Mouse (Mus musculus) forebrain, embryonic 14.5 days (tissue): ENCODE measurements around the gene Tmem202. TPM values are rescaled to one million over a fixed set of nuclear protein-coding genes. Genes with fewer than 3 reads are reported as not detected.

ENCODE experiments used
- ATAC-seq: fragments of 200-750 bp; cut with Nextera tagmentation; 2 replicates; pipeline ENCODE4 v1.8.0; 2017; ENCODE audit warnings: mild to moderate bottlenecking, moderate library complexity
- DNase-seq: peaks from one replicate; pipeline ENCODE4 v3.0.0-alpha.2; 2015; ENCODE audit warnings: low spot score
- H3K27ac ChIP-seq: fragments of 300-500 bp; sonication (generic); 2 replicates; pipeline ENCODE4 v1.5.1; 2014; ENCODE audit warnings: low read depth, mild to moderate bottlenecking, control low read depth, low read length, moderate library complexity
- H3K27me3 ChIP-seq: fragments of 300-500 bp; sonication (generic); replicated peaks from 2 replicates; pipeline ENCODE4 v1.6.1; 2014; ENCODE audit warnings: low read length, control low read depth, mixed read lengths; ENCODE audit not compliant: control insufficient read depth, insufficient read depth
- H3K36me3 ChIP-seq: fragments of 300-500 bp; sonication (generic); 2 replicates; pipeline ENCODE4 v1.6.1; 2014; ENCODE audit warnings: low read length, control low read depth; ENCODE audit not compliant: control insufficient read depth, insufficient read depth
- H3K4me1 ChIP-seq: fragments of 300-500 bp; sonication (generic); 2 replicates; pipeline ENCODE4 v1.6.1; 2014; ENCODE audit warnings: antibody characterized with exemption, low read length, control low read depth; ENCODE audit not compliant: control insufficient read depth, insufficient read depth
- H3K4me2 ChIP-seq: fragments of 300-500 bp; sonication (generic); 2 replicates; pipeline ENCODE4 v1.6.1; 2014; ENCODE audit warnings: mild to moderate bottlenecking, control low read depth, low read length
- H3K4me3 ChIP-seq: fragments of 300-500 bp; sonication (generic); 2 replicates; pipeline ENCODE4 v1.5.1; 2014; ENCODE audit warnings: low read depth, low read length, control low read depth
- H3K9ac ChIP-seq: fragments of 300-500 bp; sonication (generic); 2 replicates; pipeline ENCODE4 v1.6.1; 2014; ENCODE audit warnings: mild to moderate bottlenecking, low read length, control low read depth, moderate library complexity
- H3K9me3 ChIP-seq: fragments of 300-500 bp; sonication (generic); replicated peaks from 2 replicates; pipeline ENCODE4 v1.6.1; 2016; ENCODE audit warnings: low read length, control low read depth, mixed read lengths; ENCODE audit not compliant: control insufficient read depth
- WGBS: fragments of 180-500 bp; shearing (Covaris S2); extraction: QIAGEN DNeasy Blood & Tissue Kit; methylation state at CpG from one replicate; pipeline ENCODE4 v1.1.7; 2014; 5-methylcytosine and 5-hydroxymethylcytosine counted together
- polyA plus RNA-seq: library from polyadenylated mRNA; unstranded; fragments of >200 nt; fragmentation: Nextera tagmentation; extraction: Ambion mirVana; gene quantifications from 2 replicates; pipeline ENCODE4 v1.2.1, GENCODE M21; 2014

The Tmem202 gene
- polyA plus RNA-seq, 1 experiment from 2014 or later: 0.27 TPM

DNA sequence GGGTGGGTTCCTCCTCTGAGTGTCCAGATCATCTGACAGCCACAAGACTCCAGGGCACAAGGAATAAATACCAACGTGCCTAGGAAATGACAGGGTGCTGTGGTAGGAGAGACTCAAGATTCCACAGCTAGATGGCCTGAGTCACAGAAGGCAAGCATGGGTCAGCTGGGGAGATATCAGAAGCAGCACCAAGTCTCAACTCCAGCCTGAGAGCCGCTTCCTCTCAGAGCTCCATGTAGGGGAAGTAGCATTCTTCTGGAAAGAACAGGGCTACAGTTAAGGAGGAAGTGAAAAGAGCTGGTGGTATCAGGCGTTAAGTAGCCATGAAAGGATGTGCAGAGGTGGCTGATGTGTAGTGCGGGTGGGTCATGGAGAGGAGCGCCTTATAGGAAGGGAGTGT, 5.1 kb upstream of the Tmem202 start:
- Histone ChIP-seq H3K27me3 (no peaks in the 10 kb centered on the region), H3K4me2 (no peak overlapping the region), H3K4me1 (peaks cover 8% of the 10 kb centered on the region; the same call in 1 of the 2 replicates), H3K27ac (no peak overlapping the region), H3K9ac (no peak overlapping the region), H3K4me3 (no peak overlapping the region), H3K9me3 (no peaks in the 10 kb centered on the region), H3K36me3 (0 out of 2 replicates have a peak, but pooled peaks cover 4% of the 10 kb centered on the region)
- 92% methylated on average over 5 of the region's 5 CpGs for WGBS
- no peak for ATAC-seq
- DNase-seq: no peak

DNA sequence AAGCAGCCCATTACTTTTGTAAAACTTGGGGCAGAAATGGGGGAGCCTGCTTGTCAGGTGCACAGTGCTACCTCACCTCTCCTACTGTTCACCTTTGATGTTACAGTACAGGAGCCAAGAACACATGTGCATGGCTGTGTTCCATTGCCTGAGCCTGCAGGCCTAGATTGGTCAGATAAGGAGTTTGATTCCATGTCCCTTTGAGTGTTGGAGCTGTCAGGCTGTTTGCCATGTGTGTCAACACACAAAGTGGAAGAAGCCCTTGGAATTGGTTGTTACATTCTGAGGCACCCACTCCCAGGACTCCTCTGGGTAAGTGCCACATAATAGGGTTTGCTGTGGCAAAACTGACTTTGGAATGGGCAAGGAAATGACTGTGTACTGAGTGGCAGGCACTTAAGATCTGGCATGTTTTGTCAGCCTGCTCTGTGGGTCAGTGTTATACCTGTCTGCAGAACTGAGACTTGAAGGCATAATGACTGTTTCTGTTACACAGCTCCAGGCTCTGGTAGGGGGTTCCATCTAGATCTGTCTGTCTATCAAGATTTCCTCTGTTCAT, 3.2 kb upstream of the Tmem202 start:
- H3K36me3 ChIP-seq: no peaks in the 10 kb centered on the region
- H3K4me1 ChIP-seq: peaks cover 12% of the 10 kb centered on the region; the same call in 1 of the 2 replicates
- H3K27ac ChIP-seq: no peak overlapping the region
- H3K27me3 ChIP-seq: no peaks in the 10 kb centered on the region
- H3K9me3 ChIP-seq: no peaks in the 10 kb centered on the region
- no peak overlapping the region for H3K4me2 ChIP-seq
- no peak overlapping the region for H3K4me3 ChIP-seq
- ATAC-seq: no peak
- DNase-seq: no peak
- no peak overlapping the region for H3K9ac ChIP-seq

DNA sequence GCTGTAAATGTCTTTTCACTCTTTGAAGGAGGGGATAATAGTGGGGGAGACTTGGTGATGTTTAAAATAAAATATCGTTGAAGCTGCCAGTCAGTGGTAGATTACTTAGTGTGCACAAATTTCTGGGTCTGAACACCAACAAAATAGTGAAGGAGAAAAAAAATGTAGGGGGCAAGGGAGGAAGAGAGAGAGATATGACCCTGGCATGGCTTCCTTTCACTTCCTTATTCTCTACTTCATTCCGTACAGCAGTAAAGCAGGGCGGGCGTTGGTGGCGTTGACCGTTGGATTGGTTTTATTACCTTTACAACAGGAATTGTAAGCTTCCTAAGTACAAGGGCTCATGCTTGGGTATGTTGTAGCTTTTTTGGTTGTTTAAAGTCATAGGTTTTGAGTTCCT, 2.0 kb upstream of the Tmem202 start:
- H3K27ac ChIP-seq: no peak overlapping the region
- H3K27me3 ChIP-seq: no peaks in the 10 kb centered on the region
- H3K9ac ChIP-seq: no peak overlapping the region
- H3K36me3 ChIP-seq: no peaks in the 10 kb centered on the region
- DNase-seq (no peak), ATAC-seq (no peak)
- H3K4me2 ChIP-seq: no peak overlapping the region
- no peak overlapping the region for H3K4me3 ChIP-seq
- H3K9me3 ChIP-seq: no peaks in the 10 kb centered on the region
- 96% methylated on average over 6 of the region's 6 CpGs for WGBS
- H3K4me1 ChIP-seq: peaks cover 12% of the 10 kb centered on the region; the same call in 1 of the 2 replicates

DNA sequence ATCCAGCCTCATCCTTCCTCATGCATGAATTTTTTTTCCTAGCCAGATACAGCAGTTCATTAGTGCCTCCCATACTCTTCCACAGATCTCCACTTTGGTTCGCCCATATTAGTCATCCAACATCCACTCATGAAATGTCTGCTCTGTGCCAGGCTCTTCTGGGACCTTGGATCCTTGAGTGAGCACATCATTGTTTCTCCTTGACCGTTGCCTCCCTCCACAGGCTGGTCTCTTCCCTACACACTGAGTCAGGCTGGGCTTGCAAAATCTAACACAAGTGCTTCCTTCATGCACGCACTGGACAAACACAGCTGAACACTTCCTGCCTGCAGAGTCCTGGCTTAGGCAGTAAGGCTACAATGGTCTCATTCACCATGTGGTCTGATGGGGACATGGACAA, 2.0 kb downstream of the Tmem202 start:
- DNase-seq (no peak), ATAC-seq (no peak)
- H3K9me3 ChIP-seq: no peaks in the 10 kb centered on the region
- H3K4me3 ChIP-seq: no peak overlapping the region
- no peak overlapping the region for H3K27ac ChIP-seq
- no peaks in the 10 kb centered on the region for H3K27me3 ChIP-seq
- H3K36me3 ChIP-seq: no peaks in the 10 kb centered on the region
- no peak overlapping the region for H3K4me2 ChIP-seq
- H3K9ac ChIP-seq: no peak overlapping the region
- peaks cover 12% of the 10 kb centered on the region; the same call in 1 of the 2 replicates for H3K4me1 ChIP-seq
- WGBS: 90% methylated on average over 3 of the region's 3 CpGs

DNA sequence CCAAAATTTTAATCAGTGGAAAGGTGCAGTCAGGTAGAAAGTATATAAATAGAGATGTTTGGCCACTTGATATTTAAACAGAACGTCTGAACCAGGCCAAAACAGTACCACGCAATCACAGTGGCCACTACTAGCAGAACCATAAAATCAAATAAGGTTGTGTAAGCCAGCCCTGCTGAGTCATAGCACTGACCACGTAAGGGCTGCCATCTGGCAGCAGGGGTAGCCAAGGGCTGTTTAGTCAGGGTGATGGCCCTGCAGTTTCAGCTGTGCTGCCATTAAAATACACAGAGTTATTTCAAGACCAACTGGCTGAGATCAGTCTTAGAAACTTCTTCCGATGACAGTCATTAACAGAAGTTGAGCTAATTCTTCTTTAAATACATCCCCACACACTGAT, 5.8 kb downstream of the Tmem202 start:
- WGBS: 58% methylated on average over 4 of the region's 4 CpGs
- Histone ChIP-seq H3K9ac (no peak overlapping the region), H3K4me1 (no peaks in the 10 kb centered on the region; the same call in 1 of the 2 replicates), H3K27me3 (no peaks in the 10 kb centered on the region), H3K36me3 (no peaks in the 10 kb centered on the region), H3K27ac (no peak overlapping the region), H3K9me3 (no peaks in the 10 kb centered on the region), H3K4me2 (no peak overlapping the region), H3K4me3 (no peak overlapping the region)
- ATAC-seq (no peak), DNase-seq (no peak)

DNA sequence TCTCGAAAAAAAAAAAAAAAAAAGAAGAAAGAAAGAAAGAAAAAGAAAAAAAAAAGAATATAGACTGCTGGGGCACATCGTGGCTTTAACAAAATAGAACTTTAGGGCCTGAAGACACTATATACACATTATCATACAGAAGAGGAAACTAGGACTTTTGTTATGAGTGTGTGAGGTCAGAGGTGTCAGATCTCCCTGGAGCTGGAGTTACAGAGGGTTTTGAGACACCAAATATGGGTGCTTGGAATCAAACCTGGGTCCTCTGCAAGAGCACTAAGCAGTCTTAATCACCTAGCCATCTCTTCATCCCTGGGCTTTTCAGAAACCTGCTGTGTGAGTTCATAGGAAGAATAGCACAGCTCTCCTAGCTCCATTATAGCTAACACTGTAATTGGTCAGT, 6.2 kb downstream of the Tmem202 start:
- Histone ChIP-seq H3K36me3 (no peaks in the 10 kb centered on the region), H3K27me3 (no peaks in the 10 kb centered on the region), H3K9me3 (no peaks in the 10 kb centered on the region), H3K9ac (no peak overlapping the region), H3K4me3 (no peak overlapping the region), H3K4me2 (no peak overlapping the region), H3K27ac (no peak overlapping the region), H3K4me1 (no peaks in the 10 kb centered on the region)
- no peak for DNase-seq
- WGBS: 79% methylated on average over 2 of the region's 2 CpGs
- no peak for ATAC-seq

DNA sequence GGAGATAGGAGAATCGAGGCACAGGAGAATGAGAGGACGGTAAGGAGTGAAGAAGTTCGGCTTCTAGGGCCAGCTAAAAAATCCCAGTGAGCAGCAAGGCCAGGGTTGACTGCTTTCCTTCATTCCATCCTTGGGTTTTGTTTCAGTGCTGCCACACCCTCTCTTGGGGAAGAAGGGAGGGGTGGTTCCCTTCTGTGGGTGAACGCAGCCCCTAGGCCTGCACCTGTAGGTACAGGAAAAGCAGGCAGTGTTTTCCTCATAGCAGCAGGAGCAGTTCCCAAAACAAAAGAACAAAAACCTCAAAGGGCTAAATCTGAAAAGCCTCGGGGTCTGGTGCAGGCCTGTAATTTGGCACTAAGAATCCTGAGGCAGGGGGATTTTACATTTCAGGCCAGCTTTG, 8.0 kb downstream of the Tmem202 start:
- Histone ChIP-seq H3K4me2 (no peak overlapping the region), H3K9ac (no peak overlapping the region), H3K4me3 (no peak overlapping the region), H3K9me3 (no peaks in the 10 kb centered on the region), H3K27me3 (no peaks in the 10 kb centered on the region), H3K27ac (no peak overlapping the region), H3K4me1 (no peaks in the 10 kb centered on the region), H3K36me3 (no peaks in the 10 kb centered on the region)
- DNase-seq (no peak), ATAC-seq (no peak)
- 20% methylated on average over 5 of the region's 5 CpGs for WGBS

DNA sequence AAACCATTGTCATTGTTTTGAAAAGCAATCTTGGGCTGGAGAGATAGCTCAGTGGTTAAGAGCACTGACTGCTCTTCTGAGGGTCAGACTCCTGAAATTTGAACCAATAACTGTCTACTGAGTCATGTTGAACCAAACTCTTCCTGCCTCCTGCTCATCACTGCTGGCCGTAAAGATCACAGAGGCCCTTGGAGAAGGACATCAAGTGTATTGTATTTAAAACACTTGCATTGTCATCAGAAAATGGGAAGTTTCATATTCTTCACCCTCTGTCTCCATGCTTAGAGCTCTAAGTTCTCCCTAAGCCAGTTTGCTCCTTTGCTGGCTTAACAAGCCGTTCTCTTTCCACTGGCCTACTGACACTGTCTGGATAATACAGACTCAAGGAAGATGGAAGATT, 11.4 kb downstream of the Tmem202 start:
- Histone ChIP-seq H3K9me3 (no peaks in the 10 kb centered on the region), H3K4me3 (no peak overlapping the region), H3K9ac (no peak overlapping the region), H3K27ac (no peak overlapping the region), H3K27me3 (no peaks in the 10 kb centered on the region), H3K4me2 (no peak overlapping the region), H3K36me3 (no peaks in the 10 kb centered on the region), H3K4me1 (no peaks in the 10 kb centered on the region)
- 88% methylated on average over 2 of the region's 2 CpGs for WGBS
- ATAC-seq (no peak), DNase-seq (no peak)

DNA sequence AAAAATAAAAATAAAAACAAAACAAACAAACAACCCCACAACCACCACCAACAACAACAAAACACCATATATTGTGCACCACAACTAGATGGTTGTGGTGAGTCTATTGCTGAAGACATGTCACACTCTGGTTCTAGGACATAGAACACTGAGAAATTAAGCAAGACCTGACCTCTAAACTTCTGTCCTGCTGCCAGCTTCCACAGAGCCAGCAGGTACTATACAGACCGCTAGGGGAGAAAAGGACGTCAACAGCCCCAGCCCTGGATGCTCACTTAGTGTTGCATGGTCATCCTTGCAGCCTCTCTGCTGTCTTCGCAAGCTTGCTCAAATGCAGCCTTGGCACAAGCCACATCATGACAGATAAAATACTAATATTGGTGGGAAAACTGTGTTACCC, 12.1 kb downstream of the Tmem202 start:
- Histone ChIP-seq H3K9ac (no peak overlapping the region), H3K27me3 (no peaks in the 10 kb centered on the region), H3K4me1 (no peaks in the 10 kb centered on the region), H3K4me3 (no peak overlapping the region), H3K36me3 (no peaks in the 10 kb centered on the region), H3K9me3 (no peaks in the 10 kb centered on the region), H3K4me2 (no peak overlapping the region), H3K27ac (no peak overlapping the region)
- WGBS: 84% methylated on average over 3 of the region's 3 CpGs
- ATAC-seq (no peak), DNase-seq (no peak)
